Mouse (Mus musculus) myocyte (in vitro differentiated cells): Measurements from ENCODE around the gene Cfap221.

Experiments used
- MAX ChIP-seq: IDR thresholded peaks from one replicate; pipeline ENCODE4 v1.6.1; 2011; ENCODE audit warnings: low read depth, mild to moderate bottlenecking, control low read depth
- MYOD1 ChIP-seq, 3 experiments: IDR thresholded peaks; one replicate each; pipeline ENCODE4 v1.6.1; 2011; ENCODE audit warnings: control low read depth in 2 of 3, low read depth in 2 of 3, mild to moderate bottlenecking in 2 of 3, moderate library complexity in 1 of 3; ENCODE audit not compliant: insufficient read length in 2 of 3, control insufficient read depth in 1 of 3
- POLR2A ChIP-seq: IDR thresholded peaks from one replicate; pipeline ENCODE4 v1.6.1; 2011; ENCODE audit warnings: low read depth, mild to moderate bottlenecking, control low read depth, moderate library complexity; ENCODE audit not compliant: insufficient read length
- REST ChIP-seq: IDR thresholded peaks from one replicate; pipeline ENCODE4 v1.6.1; 2011; ENCODE audit warnings: mild to moderate bottlenecking, control low read depth, moderate library complexity; ENCODE audit not compliant: insufficient read depth, insufficient read length
- TCF12 ChIP-seq: IDR thresholded peaks from one replicate; pipeline ENCODE4 v1.6.1; 2011; ENCODE audit warnings: mild to moderate bottlenecking, control low read depth; ENCODE audit not compliant: poor library complexity, insufficient read depth, severe bottlenecking
- TCF3 ChIP-seq: IDR thresholded peaks from one replicate; pipeline ENCODE4 v1.6.1; 2011; ENCODE audit warnings: low read depth, control low read depth; ENCODE audit not compliant: insufficient read length
- USF1 ChIP-seq: IDR thresholded peaks from one replicate; pipeline ENCODE4 v1.6.1; 2011; ENCODE audit warnings: low read depth, mild to moderate bottlenecking, control low read depth, moderate library complexity

DNA sequence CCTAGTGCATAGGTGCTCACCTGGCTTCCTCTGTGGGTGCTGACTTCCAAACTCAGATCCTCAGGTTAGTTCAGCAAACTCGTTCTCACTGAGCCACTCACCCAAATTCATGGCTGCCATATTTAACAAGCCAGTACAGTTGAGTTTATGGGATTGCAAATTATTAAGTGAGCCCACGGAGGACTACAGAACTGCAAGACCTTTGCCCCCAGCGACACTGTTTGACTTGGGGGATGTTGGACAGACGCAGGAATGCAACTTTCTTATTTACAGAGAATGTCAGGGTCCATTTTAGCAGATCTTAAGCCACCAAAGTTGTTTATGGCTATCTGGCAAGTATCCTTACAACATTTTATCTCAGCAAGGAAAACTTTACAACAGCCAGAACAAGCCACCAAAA is 21.9 kb downstream of the Cfap221 start:
- TF ChIP-seq MAX, result no peak
- TF ChIP-seq REST, result no peak
- TF ChIP-seq POLR2A, result no peak
- no peak for TF ChIP-seq TCF12
- no peak for TF ChIP-seq MYOD1 (IDR thresholded peaks at IDR 0.05; ENCODE audit: control insufficient read depth in 1 of 3, insufficient read length in 2 of 3, low read depth in 2 of 3)
- TF ChIP-seq USF1, result no peak
- TF ChIP-seq TCF3, result no peak
